Mouse (Mus musculus): Measurements from ENCODE around the gene Arhgef25. TPM values are rescaled to one million over a fixed set of nuclear protein-coding genes. Genes with fewer than 3 reads are reported as not detected.

Gene Arhgef25
- polyA plus RNA-seq, 1 experiment from 2014 or later = 2.6 TPM

DNA sequence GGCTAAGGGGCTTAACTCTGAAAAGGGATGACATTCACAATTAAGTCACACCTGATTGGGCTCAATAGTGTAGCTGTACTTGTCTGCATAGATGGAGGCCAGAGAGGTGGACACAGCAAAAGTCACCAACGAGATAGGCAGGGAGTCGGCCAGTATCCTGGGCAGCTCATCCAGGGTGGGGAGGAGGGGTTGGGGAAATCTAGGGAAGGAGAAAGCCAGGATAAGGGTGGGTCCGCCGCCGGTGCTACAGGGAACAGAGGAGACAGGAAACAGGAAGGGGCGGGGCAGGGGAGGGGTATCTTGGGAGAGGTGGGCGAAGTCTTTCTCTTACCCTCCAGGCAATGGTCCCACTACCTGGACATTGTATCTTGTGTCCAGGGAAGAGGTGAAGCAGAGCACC is 13.1 kb downstream of the Arhgef25 start:
- ATAC-seq (no peak), DNase-seq (no peak)
- 7% methylated on average over 7 of the region's 7 CpGs for WGBS (ENCODE audit: insufficient replicate concordance)
- peaks cover 53% of the 10 kb centered on the region for H3K27me3 ChIP-seq (ENCODE audit: insufficient read depth, low read length)
- no peaks in the 10 kb centered on the region for H3K9me3 ChIP-seq (ENCODE audit: low read length)
- TF ChIP-seq EP300 (IDR thresholded peaks at IDR 0.05; ENCODE audit: low read depth) (no peak), CTCF (IDR thresholded peaks at IDR 0.05; ENCODE audit: low read depth) (no peak)
- no peak overlapping the region for H3K27ac ChIP-seq (ENCODE audit: low read depth)
- peaks cover 20% of the 10 kb centered on the region for H3K4me1 ChIP-seq (ENCODE audit: insufficient read depth)
- peak overlapping the region; percentile 57; the same call in 1 of the 2 replicates for H3K4me2 ChIP-seq (ENCODE audit: low read depth, low read length)
- H3K9ac ChIP-seq (replicated peaks) = no peak overlapping the region
- no peak overlapping the region for H3K4me3 ChIP-seq (ENCODE audit: low read depth, low read length)
- peaks cover 5% of the 10 kb centered on the region for H3K36me3 ChIP-seq (replicated peaks; ENCODE audit: insufficient read depth, low read length)

DNA sequence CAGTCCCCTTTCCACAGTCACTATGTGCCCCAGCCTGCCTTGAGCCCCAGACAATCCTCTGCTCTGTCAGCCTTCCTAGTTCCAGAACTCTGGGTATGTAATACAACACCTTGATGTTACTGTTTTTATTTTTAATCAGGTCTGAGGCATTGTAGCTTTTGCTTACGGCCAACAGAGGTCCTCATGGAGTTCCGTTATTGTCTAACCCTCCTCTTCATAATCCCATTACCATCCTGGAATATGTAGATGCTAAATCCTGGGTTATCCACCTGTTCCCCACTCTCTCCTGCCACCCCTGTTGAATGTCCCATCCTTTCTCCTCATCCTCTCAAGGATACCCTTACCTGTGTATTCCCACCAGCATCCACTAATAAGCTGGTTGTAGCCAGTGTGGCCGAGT is 13.7 kb downstream of the Arhgef25 start:
- Histone ChIP-seq H3K27me3 (ENCODE audit: insufficient read depth, low read length) (peaks cover 49% of the 10 kb centered on the region), H3K4me3 (ENCODE audit: low read depth, low read length) (no peak overlapping the region), H3K9me3 (ENCODE audit: low read length) (no peaks in the 10 kb centered on the region), H3K4me1 (ENCODE audit: insufficient read depth) (peaks cover 20% of the 10 kb centered on the region), H3K4me2 (ENCODE audit: low read depth, low read length) (no peak overlapping the region), H3K27ac (ENCODE audit: low read depth) (no peak overlapping the region), H3K9ac (replicated peaks) (no peak overlapping the region), H3K36me3 (replicated peaks; ENCODE audit: insufficient read depth, low read length) (peaks cover 8% of the 10 kb centered on the region)
- WGBS (ENCODE audit: insufficient replicate concordance) = 50% methylated on average over 3 of the region's 3 CpGs
- DNase-seq (no peak), ATAC-seq (no peak)
- TF ChIP-seq CTCF (IDR thresholded peaks at IDR 0.05; ENCODE audit: low read depth) (0 out of 2 replicates have a peak, but pooled peaks have one; percentile 11), EP300 (IDR thresholded peaks at IDR 0.05; ENCODE audit: low read depth) (no peak)

DNA sequence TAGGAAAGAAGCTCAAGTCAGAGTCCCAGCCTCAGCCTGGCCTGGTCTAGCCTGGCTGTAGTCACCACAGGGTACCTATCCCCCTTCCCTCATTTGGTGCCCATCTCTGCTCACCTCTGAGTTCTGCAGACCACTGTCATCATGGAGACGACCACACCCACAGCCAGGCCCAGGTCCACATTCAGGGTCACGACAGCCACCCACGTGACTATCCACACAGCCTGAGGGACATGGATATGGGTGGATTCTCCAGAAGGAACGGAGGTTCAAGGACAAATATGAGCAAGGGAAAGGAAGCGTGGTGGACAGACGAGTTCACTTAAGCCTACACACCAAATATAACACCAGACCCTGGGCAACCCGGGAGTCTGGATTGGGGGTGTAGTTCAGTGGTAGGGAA is 15.7 kb downstream of the Arhgef25 start:
- no peak overlapping the region for H3K4me3 ChIP-seq (ENCODE audit: low read depth, low read length)
- H3K9ac ChIP-seq (replicated peaks) = no peak overlapping the region
- peaks cover 29% of the 10 kb centered on the region for H3K27me3 ChIP-seq (ENCODE audit: insufficient read depth, low read length)
- no peak overlapping the region for H3K4me2 ChIP-seq (ENCODE audit: low read depth, low read length)
- TF ChIP-seq CTCF (IDR thresholded peaks at IDR 0.05; ENCODE audit: low read depth) (no peak), EP300 (IDR thresholded peaks at IDR 0.05; ENCODE audit: low read depth) (no peak)
- H3K36me3 ChIP-seq (replicated peaks; ENCODE audit: insufficient read depth, low read length) = peaks cover 10% of the 10 kb centered on the region
- H3K9me3 ChIP-seq (ENCODE audit: low read length) = no peaks in the 10 kb centered on the region
- H3K4me1 ChIP-seq (ENCODE audit: insufficient read depth) = peaks cover 29% of the 10 kb centered on the region
- ATAC-seq (no peak), DNase-seq (no peak)
- H3K27ac ChIP-seq (ENCODE audit: low read depth) = no peak overlapping the region
- WGBS (ENCODE audit: insufficient replicate concordance) = 73% methylated on average over 7 of the region's 7 CpGs

DNA sequence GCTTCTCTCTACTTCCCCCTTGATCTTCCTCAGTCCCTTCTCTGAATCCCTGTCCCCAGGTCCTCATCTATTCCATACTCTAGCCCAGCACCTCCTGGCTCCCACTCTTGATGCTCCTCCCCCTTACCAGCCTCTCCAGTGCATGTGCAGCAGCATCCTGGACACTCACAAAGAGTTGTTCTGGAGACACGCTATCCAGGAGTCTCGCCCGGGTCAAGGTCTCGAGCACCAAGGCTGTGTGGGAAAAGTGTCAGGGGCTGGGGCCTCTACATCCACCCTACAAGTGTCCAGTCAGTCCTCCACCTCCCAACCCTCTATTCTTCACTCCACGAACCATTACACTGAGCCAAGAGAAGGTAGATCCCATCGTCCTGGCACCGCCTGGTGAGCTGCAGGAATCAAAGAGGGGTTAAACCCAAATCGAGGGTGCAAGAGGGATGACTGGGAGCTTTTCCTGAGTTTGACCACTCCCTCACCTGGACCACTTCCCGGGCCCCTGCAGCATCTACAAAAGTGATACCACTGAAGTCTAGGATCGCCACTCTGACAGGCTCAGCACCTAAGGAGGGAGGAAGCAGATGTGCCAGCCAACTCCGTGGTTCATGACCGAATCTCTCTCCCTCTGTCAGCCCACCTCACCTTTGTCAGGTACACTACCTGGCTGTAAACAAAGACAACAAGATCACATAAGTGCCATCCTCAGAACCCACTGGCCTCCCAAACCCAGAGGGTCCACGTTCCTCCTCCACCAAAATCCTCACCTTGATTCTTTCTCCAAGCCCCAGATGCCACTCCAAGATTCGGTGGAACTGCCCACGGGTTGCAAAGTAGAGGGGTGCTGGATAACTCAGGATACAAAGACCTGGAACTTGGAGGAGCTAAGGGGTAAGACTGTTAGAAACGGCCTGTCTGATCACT is 16.5 kb downstream of the Arhgef25 start:
- H3K9me3 ChIP-seq (ENCODE audit: low read length) = no peaks in the 10 kb centered on the region
- H3K36me3 ChIP-seq (replicated peaks; ENCODE audit: insufficient read depth, low read length) = peaks cover 16% of the 10 kb centered on the region
- ATAC-seq (no peak), DNase-seq (no peak)
- H3K27me3 ChIP-seq (ENCODE audit: insufficient read depth, low read length) = peaks cover 21% of the 10 kb centered on the region
- no peak overlapping the region for H3K27ac ChIP-seq (ENCODE audit: low read depth)
- H3K4me3 ChIP-seq (ENCODE audit: low read depth, low read length) = no peak overlapping the region
- no peak overlapping the region for H3K9ac ChIP-seq (replicated peaks)
- TF ChIP-seq CTCF (IDR thresholded peaks at IDR 0.05; ENCODE audit: low read depth) = no peak
- TF ChIP-seq EP300 (IDR thresholded peaks at IDR 0.05; ENCODE audit: low read depth) = no peak
- no peak overlapping the region for H3K4me2 ChIP-seq (ENCODE audit: low read depth, low read length)
- peaks cover 27% of the 10 kb centered on the region for H3K4me1 ChIP-seq (ENCODE audit: insufficient read depth)
- WGBS (ENCODE audit: insufficient replicate concordance) = 71% methylated on average over 16 of the region's 16 CpGs

DNA sequence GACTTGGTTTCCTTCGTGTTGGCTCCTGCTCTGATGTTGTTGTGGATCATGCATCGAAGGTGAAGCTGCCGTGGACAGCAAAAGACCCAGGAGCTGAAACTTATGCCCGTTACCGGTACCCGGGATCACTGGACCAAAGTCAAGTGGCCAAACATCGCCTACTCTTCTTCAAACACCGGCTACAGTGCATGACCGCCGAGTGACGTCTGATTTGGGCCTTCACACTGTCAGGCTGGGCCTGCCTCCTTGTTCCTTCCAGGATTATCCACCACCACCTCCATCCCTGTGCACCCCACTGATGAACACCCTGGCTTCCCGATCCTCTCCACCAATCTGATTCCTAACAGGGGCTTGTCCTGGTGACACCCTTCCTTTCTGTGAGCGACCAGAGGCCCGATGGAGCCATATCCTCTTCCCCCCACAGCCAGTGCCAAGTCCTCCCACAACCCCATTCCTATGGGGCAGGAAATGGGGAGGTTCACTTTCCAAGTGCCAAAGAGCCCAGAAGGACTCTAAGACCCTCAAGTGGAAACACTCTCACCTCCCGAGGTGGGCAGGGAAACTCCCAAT is 18.2 kb downstream of the Arhgef25 start:
- no peak overlapping the region for H3K27ac ChIP-seq (ENCODE audit: low read depth)
- DNase-seq (no peak), ATAC-seq (no peak)
- H3K9ac ChIP-seq (replicated peaks) = no peak overlapping the region
- TF ChIP-seq EP300 (IDR thresholded peaks at IDR 0.05; ENCODE audit: low read depth) (no peak), CTCF (IDR thresholded peaks at IDR 0.05; ENCODE audit: low read depth) (no peak)
- H3K4me3 ChIP-seq (ENCODE audit: low read depth, low read length) = no peak overlapping the region
- H3K9me3 ChIP-seq (ENCODE audit: low read length) = no peaks in the 10 kb centered on the region
- peaks cover 16% of the 10 kb centered on the region for H3K36me3 ChIP-seq (replicated peaks; ENCODE audit: insufficient read depth, low read length)
- peaks cover 19% of the 10 kb centered on the region for H3K4me1 ChIP-seq (ENCODE audit: insufficient read depth)
- H3K4me2 ChIP-seq (ENCODE audit: low read depth, low read length) = no peak overlapping the region
- 82% methylated on average over 15 of the region's 15 CpGs for WGBS (ENCODE audit: insufficient replicate concordance)
- H3K27me3 ChIP-seq (ENCODE audit: insufficient read depth, low read length) = peaks cover 5% of the 10 kb centered on the region; the same call in 1 of the 2 replicates

DNA sequence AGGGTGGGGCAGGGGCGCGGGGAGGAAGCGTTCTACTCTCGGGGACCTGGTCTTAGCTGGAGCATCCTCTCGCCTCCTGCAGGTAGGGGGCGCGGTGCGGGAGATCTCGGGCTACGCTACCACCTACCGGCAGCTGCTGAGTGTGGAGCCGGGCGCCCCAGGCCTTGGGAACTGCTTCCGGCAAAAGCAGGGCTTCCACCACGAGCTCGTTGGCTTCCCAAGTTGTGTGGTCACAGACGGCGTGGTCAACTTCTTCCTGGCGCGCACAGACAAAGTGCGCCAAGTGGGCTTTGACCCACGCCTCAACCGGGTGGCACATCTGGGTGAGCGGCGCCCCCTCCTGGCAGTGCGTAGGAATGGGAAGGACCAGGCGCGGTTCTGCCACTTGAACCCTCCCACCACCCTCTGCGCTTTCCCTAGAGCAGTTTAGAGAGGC is 19.0 kb downstream of the Arhgef25 start:
- Histone ChIP-seq H3K36me3 (replicated peaks; ENCODE audit: insufficient read depth, low read length) (peaks cover 16% of the 10 kb centered on the region), H3K27ac (ENCODE audit: low read depth) (no peak overlapping the region), H3K27me3 (ENCODE audit: insufficient read depth, low read length) (0 out of 2 replicates have a peak, but pooled peaks cover 3% of the 10 kb centered on the region), H3K4me2 (ENCODE audit: low read depth, low read length) (peak overlapping the region; percentile 74), H3K9me3 (ENCODE audit: low read length) (no peaks in the 10 kb centered on the region), H3K9ac (replicated peaks) (peak overlapping the region; percentile 13; the same call in 1 of the 2 replicates), H3K4me3 (ENCODE audit: low read depth, low read length) (peak overlapping the region; percentile 43), H3K4me1 (ENCODE audit: insufficient read depth) (peaks cover 19% of the 10 kb centered on the region)
- DNase-seq (peak; percentile 88), ATAC-seq (peak; percentile 66)
- WGBS (ENCODE audit: insufficient replicate concordance) = 3% methylated on average over 29 of the region's 29 CpGs
- TF ChIP-seq CTCF (IDR thresholded peaks at IDR 0.05; ENCODE audit: low read depth) = peak; percentile 94
- TF ChIP-seq EP300 (IDR thresholded peaks at IDR 0.05; ENCODE audit: low read depth) = peak; percentile 16; the same call in 1 of the 2 replicates
